Mouse (Mus musculus) fat pad, adult 2 months (tissue): ENCODE results near the gene Tacc2.
"Not testable (repeated sequence)": the region's sequence is repeated elsewhere in the genome, so short reads cannot be mapped to it uniquely, and the experiment has no call there.

Source experiments
- DNase-seq: peaks from one replicate; pipeline ENCODE4 v3.0.0-alpha.2; 2011; ENCODE audit warnings: low read depth, low spot score; ENCODE audit errors: extremely low read depth

The Tacc2 gene

GRCm38 (mm10) chr7:130570472-130570871 lies 6.8 kb upstream of the Tacc2 start:
- DNase-seq, result no peak

DNA sequence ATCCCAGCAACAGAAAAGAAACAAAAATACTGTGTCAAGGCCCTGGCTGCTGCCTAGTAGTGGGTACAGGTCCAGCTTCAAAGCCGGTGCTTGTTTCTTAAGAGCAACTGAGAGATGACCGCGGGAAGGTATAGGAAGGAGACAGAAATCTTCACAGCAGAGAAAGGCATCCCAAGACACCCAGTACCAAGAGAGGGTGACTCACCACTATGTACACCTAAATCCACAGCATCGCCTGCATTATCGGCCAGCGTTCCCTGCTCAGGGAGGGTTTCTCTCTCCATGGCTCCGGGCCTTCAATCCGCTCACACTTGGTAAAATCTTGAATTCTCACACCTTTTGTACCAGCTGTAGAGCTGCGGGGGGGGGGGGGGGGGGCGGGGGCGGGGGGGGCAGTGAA lies 4.4 kb upstream of the Tacc2 start, which contains the start of gene Nsmce4a:
Gene Nsmce4a (minus strand): TSS at position 298 of the 400 bp plus-strand sequence.
- DNase-seq, result no peak

DNA sequence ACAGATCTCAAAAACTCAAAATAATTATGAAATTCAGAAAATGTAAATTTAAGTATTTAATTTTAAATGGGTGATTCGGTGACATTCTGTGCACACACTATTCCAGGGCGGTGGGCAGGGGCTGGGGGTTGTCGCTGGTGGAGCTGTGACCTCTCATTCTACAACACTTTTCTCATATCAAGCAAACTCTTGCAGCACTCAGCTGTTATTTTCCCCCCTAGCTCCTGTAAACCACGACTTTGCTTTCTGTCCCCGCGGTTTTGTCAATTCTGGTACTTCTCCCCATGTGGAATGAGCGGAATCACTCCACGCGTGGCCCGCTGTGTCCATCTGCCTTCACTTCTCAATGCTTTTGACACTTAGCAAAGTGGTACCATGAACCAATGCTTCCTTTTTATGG lies 3.5 kb upstream of the Tacc2 start:
- no peak for DNase-seq

- no peak for DNase-seq
These were observed 2.8 kb upstream of the Tacc2 start for GRCm38 (mm10) chr7:130574211-130574991.

GRCm38 (mm10) chr7:130576981-130577380 lies 257 bp upstream of the Tacc2 start:
- no peak for DNase-seq

DNA sequence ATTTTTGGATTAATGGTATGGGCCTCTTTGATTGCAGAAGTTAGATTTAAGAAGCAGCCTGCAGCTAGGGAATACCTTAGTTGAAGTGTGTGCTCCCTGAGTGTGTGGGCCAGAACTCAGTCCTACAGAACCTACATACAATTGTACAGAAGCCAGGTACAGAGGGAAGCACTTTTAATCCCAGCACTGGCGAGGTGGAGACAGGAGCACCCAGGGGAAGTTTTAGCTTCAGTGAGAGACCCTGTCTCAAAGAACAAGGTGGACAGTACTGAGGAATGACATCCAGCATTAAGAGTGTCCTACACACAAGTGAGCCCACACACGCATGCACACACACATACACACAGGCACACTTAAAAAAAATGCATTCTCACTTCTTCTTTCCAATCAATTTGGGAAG lies 828 bp downstream of the Tacc2 start:
- no peak for DNase-seq

DNA sequence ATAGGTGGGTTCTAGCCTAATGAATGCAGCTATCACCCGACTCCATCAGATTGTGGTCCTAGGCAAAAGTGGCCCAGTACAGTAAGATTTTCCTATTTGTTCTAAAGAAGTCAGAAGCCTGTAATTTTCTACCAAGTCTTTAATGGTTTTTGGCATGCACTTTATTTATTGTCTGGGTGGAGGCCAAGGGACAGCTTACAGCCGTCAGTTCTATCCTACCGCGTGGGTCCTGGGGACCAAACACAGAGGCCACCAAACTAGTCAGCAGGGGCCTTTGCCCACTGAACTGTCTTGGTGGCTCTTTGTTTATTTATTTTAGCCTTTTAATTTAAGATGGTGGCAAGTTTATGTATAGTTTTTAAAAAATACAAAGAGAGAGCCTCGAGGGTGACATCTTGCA lies 1.4 kb downstream of the Tacc2 start:
- DNase-seq, result no peak

- no peak for DNase-seq
These were observed 9.4 kb downstream of the Tacc2 start for GRCm38 (mm10) chr7:130586521-130587072.

DNA sequence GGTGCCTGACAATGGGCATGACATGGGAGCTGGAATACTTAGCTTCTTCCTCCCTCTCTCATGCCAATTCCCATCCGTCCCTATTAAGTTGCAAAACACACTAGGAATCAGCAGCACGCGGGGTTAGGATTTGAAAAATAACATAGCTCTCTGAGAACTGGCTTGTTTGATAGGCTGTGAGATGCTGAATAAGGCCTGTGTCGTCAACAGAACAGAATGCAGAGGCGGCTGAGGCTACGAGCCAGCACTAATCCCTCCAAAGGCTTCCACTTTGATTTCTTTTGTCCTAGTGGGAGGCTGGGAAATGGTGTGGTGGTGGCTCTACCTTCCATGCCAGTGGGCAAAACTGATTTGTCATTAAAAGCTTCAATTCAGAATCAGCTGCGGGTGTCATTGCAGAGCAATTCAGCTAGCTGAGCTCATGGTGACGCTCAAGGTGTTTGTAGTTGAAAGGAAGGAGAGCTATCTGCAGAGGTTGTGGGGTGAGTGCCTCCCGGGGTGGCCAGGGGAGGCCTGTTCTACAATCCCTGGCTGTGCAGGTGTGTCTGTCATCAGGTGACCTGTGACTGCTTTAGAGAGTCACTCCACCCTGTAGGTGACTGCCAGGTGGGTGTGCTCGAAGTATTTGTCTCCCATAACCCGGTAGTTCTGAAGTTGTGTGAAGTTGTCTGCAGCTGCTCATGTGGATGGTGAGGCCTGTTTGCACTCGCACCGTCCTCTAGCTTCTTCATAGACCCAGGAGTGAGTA lies 13.0 kb downstream of the Tacc2 start:
- no peak for DNase-seq

DNA sequence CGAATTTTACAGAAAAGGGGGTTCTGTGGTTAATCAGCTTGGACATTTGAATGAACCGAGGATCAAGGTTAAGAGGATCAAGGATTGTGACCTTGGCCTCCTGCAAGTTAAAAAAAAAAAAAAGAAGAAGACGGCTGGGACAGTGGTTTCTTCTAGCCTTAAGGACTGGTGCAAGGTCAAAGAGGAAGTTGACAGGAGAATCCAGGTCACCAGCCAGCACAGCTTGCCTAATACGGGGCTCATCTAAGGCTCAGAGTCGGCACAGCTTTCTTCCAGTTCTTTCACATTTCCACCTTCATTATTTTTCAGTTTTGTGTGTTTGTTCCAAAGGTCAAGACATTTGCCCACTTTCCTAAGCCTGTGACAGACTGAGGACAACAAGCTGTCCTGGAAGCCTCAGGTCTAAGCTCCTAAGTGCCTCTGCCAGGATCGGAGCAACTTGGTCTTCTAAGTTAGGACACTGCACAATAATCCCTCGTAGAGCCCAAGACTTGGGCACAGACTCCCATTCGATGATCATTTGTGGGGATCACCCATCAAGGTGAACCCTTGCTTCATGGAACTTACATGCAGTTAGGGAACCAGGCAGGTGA lies 13.7 kb downstream of the Tacc2 start:
- no peak for DNase-seq

DNA sequence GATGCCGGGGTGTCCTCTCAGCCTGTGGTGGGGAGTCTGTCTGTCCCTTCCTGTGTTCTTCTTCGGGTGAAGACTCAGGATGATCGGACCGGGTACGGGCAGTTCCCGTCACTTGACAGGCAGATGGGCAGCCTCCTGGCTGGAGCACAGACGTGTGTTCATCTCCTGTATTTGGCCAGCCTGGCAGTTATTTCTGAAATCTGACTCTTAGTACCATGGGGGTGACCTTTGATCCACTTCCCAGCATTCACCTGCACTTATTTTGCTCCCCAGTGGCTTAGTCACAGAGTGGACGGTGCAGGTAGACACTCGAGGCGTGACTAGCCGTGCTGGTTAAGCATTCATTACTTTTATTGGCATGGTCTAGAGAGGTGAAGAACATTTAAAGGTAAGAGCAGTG lies 15.7 kb downstream of the Tacc2 start:
- DNase-seq, result not testable (repeated sequence)

- DNase-seq, result not testable (repeated sequence)
These were observed 16.4 kb downstream of the Tacc2 start for GRCm38 (mm10) chr7:130593375-130594239.

DNA sequence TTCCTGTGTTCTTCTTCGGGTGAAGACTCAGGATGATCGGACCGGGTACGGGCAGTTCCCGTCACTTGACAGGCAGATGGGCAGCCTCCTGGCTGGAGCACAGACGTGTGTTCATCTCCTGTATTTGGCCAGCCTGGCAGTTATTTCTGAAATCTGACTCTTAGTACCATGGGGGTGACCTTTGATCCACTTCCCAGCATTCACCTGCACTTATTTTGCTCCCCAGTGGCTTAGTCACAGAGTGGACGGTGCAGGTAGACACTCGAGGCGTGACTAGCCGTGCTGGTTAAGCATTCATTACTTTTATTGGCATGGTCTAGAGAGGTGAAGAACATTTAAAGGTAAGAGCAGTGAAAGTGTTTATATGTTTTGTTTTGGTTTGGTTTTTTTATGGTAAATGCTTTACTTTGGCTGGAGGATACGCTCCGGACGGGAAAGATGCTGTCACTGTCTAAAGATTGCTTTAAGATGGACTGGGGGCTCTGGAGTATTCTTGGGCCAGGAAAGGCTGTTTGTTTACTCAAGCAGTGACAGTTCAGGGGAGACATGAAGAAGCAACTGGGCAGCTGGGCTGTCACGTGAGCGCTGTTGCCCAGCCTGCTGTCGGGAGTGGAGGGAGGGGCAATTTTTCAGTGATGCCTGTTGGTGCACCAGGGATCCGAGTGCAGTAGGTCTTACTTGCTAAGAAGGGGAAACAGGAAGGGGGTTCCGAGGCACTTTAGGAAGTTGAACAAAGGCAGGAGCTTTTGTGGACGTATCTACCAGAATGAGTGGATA lies 19.0 kb downstream of the Tacc2 start:
- not testable (repeated sequence) for DNase-seq

- DNase-seq, result no peak
These were observed 20.3 kb downstream of the Tacc2 start for GRCm38 (mm10) chr7:130597546-130597945.

DNA sequence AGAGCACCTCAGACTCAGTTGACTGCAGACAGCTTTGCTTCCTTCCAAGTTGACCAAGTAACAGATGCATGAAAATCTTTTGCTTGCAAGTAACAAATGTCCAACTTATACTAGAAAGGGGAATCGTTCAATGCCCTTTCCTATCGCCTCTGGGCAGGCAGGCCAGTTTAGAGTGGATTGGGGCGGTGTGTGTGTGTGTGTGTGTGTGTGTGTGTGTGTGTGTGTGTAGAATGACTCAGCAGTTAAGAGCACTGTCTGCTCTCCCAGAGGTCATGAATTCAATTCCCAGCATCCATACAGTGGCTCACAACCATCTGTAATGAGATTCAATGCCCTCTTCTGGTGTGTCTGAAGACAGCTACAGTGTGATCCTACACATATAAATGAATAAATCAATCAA lies 22.8 kb downstream of the Tacc2 start:
- no peak for DNase-seq

GRCm38 (mm10) chr7:130600546-130600945 lies 23.3 kb downstream of the Tacc2 start:
- DNase-seq, result no peak

DNA sequence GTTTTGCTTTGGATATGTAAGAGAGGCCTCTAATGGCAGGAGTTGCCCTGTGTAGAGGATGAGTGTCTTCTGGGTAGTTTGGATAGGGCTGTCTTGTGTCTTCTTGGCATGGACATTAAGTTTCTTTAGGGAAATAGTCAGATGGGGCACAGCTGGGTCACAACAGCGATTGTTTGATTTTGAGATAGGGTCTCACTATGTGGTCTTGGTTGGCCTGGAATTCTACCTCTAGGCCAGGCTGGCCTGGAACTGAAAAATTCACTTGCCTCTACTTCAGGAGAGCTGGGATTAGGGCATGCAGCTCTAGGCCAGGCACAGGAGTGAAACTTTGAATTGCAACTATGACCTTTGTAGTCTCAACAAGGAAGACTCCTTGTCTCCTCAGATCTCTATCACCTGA lies 25.6 kb downstream of the Tacc2 start:
- no peak for DNase-seq

DNA sequence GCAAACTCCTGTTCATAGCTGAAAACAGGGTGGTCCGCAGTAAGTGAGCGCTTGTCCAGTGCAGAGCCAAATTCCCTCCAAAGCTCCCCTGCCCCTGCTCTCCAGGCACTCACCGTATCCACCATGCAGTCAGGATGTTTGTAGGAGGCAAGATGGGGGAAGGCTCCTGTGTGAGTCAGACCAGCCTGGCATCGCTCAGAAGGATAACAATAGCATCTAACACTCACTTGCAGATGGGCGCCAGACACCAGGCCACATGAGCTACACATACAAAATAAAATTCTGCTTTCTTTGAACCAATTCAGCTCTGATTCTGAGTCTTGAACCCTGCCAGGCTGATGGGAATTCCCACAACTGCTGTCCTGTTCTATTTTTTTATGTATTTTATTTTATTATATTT lies 26.3 kb downstream of the Tacc2 start:
- DNase-seq, result no peak

GRCm38 (mm10) chr7:130604390-130604789 lies 27.2 kb downstream of the Tacc2 start:
- no peak for DNase-seq

GRCm38 (mm10) chr7:130605111-130605510 lies 27.9 kb downstream of the Tacc2 start:
- DNase-seq, result no peak
